Mouse (Mus musculus): ENCODE data around the gene Defb5.

DNA sequence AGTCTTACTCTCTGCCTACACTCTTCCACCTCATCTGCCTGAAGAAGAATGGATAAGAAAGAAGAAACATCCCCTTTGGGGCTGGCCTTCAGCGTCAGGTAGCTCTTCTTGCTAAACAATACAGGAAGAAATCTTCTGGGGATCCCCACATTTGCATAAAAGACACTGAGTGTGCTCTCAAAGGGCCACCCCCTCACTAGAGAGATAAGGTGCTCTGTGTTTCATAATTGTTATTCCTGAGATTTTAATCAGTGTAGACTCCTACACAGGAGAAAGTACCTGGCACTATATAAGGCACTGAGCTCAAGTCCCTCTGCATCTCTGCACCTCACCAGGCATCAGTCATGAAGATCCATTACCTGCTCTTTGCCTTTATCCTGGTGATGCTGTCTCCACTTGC is 22.2 kb upstream of the Defb5 start, which contains the start of gene Defb6:
- TF ChIP-seq POLR2A (IDR thresholded peaks at IDR 0.05; ENCODE audit: control insufficient read depth, low read depth, low read length) (no peak), CTCF (IDR thresholded peaks at IDR 0.05; ENCODE audit: control insufficient read depth, insufficient read depth, insufficient replicate concordance, low read depth, low read length) (no peak)
